In the genomic region with DNA sequence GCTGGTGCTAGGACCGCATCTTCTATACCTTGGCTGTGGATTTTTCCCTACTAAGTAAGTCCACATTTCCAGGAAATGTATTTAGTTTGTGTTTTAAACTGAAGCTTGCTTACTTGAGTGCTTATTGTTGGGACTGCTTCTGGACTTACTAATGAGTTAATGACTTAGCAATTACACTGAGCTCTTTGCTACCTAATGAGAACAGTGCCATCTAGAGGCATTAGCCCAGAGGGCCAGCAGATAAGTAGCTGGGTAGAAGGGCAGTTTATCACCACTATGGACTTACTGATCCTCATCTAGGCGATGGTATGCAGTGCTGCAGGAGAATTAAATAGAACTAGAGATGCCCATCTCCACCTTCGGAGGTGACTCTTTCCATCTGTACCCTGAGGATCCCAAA, we compare ENCODE assay signal across 9 mouse cellular contexts. TPM values are rescaled to one million over a fixed set of nuclear protein-coding genes. Genes with fewer than 3 reads are reported as not detected.
DNase-seq lines count a peak whose midpoint lies in the region; ATAC-seq and TF ChIP-seq lines count a peak whose summit lies in the region.
"Had no signal": no experiment of that assay in that cellular context is flagged by ENCODE, and none has a peak within 500 bp of the region (broad histone marks: within the 10 kb centered on the region; RNA-seq: fewer than 3 reads in every experiment).

No protein-coding gene starts in this region.

- H3K9me3 ChIP-seq in hindbrain, postnatal 0 days (ENCODE audit: low read length), result no peaks in the 10 kb centered on the region
- no peaks in the 10 kb centered on the region for H3K9me3 ChIP-seq in hindbrain, embryonic 12.5 days (replicated peaks)

- no peaks in the 10 kb centered on the region for H3K4me1 ChIP-seq in hindbrain, postnatal 0 days (ENCODE audit: insufficient read depth, low read length)
- H3K4me1 ChIP-seq in hindbrain, embryonic 12.5 days, result no peaks in the 10 kb centered on the region

- DNase-seq in hindbrain, postnatal 0 days (ENCODE audit: low spot score), result peak; percentile 39
- peak; percentile 17 for DNase-seq in CD4-positive helper T cell, adult 2 months (ENCODE audit: low read depth, low spot score)
- peak; percentile 64 for DNase-seq in adipocyte (ENCODE audit: low spot score)
- peak; percentile 13 to 41 for DNase-seq in kidney, postnatal 4 days
- no peak for DNase-seq in thymus, postnatal 36 days
- DNase-seq in gastrocnemius, postnatal 14 days, result no peak
- DNase-seq in spleen, postnatal 14 days (ENCODE audit: low spot score in 2 of 2), result no peak

- H3K36me3 ChIP-seq in hindbrain, postnatal 0 days (ENCODE audit: insufficient read depth, low read length), result no peaks in the 10 kb centered on the region; the same call in 1 of the 2 replicates
- peaks cover 5% of the 10 kb centered on the region; the same call in 1 of the 2 replicates for H3K36me3 ChIP-seq in hindbrain, embryonic 12.5 days

- ATAC-seq in hindbrain, postnatal 0 days, result no peak
- no peak for ATAC-seq in hindbrain, embryonic 12.5 days (ENCODE audit: low FRiP score)

- H3K4me2 ChIP-seq in hindbrain, postnatal 0 days (ENCODE audit: low read depth, low read length), result no peak overlapping the region
- no peak overlapping the region for H3K4me2 ChIP-seq in hindbrain, embryonic 12.5 days (replicated peaks)

- peak; percentile 60 for TF ChIP-seq CTCF in hindbrain, postnatal 0 days (IDR thresholded peaks at IDR 0.05; ENCODE audit: low read depth)

- H3K9ac ChIP-seq in hindbrain, postnatal 0 days (replicated peaks; ENCODE audit: low read length), result no peak overlapping the region
- no peak overlapping the region for H3K9ac ChIP-seq in hindbrain, embryonic 12.5 days

- 87% methylated on average over 3 of the region's 3 CpGs for WGBS in hindbrain, postnatal 0 days
- WGBS in hindbrain, embryonic 12.5 days, result 82% methylated on average over 3 of the region's 3 CpGs

- no peak overlapping the region for H3K4me3 ChIP-seq in hindbrain, postnatal 0 days (ENCODE audit: low read length)
- no peak overlapping the region for H3K4me3 ChIP-seq in hindbrain, embryonic 12.5 days
- H3K4me3 ChIP-seq: myocyte had no signal

- H3K27ac ChIP-seq in hindbrain, postnatal 0 days, result no peak overlapping the region
- H3K27ac ChIP-seq in hindbrain, embryonic 12.5 days, result no peak overlapping the region

- no peaks in the 10 kb centered on the region for H3K27me3 ChIP-seq in hindbrain, postnatal 0 days (ENCODE audit: insufficient read depth, low read length)
- H3K27me3 ChIP-seq in hindbrain, embryonic 12.5 days, result no peaks in the 10 kb centered on the region

- intact Hi-C loops in gastrocnemius, postnatal 14 days (cut with DNase I; ENCODE audit: low total_unique reads), result no loop called here

RNA-seq across cellular contexts. Expression of gene Ldah, which starts 24.8 kb away (rescaled TPM):
- total RNA-seq in hindbrain, postnatal 0 days (2014; rRNA removed), result 23.8 and 43.9 TPM in 2 replicates
- 60.9 and 65.3 TPM in 2 replicates for polyA plus RNA-seq in hindbrain, postnatal 0 days (2015; fragmentation: Nextera tagmentation; extraction: Ambion mirVana)
- polyA plus RNA-seq in hindbrain, embryonic 12.5 days (2016; fragmentation: Nextera tagmentation; extraction: Ambion mirVana), result 71.3 and 77.4 TPM in 2 replicates
- total RNA-seq in gastrocnemius, postnatal 14 days (2021), result 10 to 100 TPM in 1 of 2 experiments, 1 to 10 TPM in 1; 9.8 to 10.6 TPM

Comparison
In these comparisons a context has a peak if more than half of its experiments do, and no peak if none do; other contexts are left out.
1. DNase-seq: peak in hindbrain, postnatal 0 days (single experiment), CD4-positive helper T cell, adult 2 months (single experiment), adipocyte (single experiment) and kidney, postnatal 4 days (2 of 2); none in thymus, postnatal 36 days (0 of 2), gastrocnemius, postnatal 14 days (single experiment) and spleen, postnatal 14 days (0 of 2).